Comparison of ENCODE assay signal across 30 mouse cellular contexts in the genomic region with DNA sequence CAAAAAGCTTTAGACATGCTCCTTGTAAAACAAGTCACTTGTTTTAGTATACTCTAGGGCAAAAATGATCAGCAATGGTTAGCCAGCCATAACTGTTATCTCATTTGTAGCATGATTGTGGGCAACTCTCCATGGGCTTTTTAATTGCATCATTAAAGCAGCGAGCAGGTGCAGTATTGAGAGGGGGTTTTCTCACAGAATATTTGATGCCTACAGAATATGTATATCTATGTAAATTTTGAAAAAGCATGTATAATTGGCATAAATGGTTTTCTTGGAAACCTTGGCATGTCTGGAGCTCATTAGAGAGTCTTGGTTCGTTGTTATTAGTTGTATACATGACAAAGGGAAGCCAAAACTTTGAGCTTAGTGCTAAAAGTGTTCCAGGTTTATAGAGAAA. TPM values are rescaled to one million over a fixed set of nuclear protein-coding genes. Genes with fewer than 3 reads are reported as not detected.
DNase-seq lines count a peak whose midpoint lies in the region; ATAC-seq and TF ChIP-seq lines count a peak whose summit lies in the region.
"Had no signal": no experiment of that assay in that cellular context is flagged by ENCODE, and none has a peak within 500 bp of the region (broad histone marks: within the 10 kb centered on the region; RNA-seq: fewer than 3 reads in every experiment).

No protein-coding gene starts in this region.

- H3K9ac ChIP-seq in forebrain, embryonic 14.5 days (ENCODE audit: low read length), result no peak overlapping the region
- no peak overlapping the region for H3K9ac ChIP-seq in forebrain, embryonic 11.5 days (ENCODE audit: low read length)
- no peak overlapping the region for H3K9ac ChIP-seq in midbrain, embryonic 14.5 days (replicated peaks; ENCODE audit: low read length)
- H3K9ac ChIP-seq in midbrain, embryonic 11.5 days (ENCODE audit: low read length), result no peak overlapping the region
- H3K9ac ChIP-seq in forebrain, postnatal 0 days, result no peak overlapping the region
- H3K9ac ChIP-seq: embryonic facial prominence, embryonic 13.5 days; heart, embryonic 13.5 days; intestine, embryonic 15.5 days had no signal

- no peaks in the 10 kb centered on the region for H3K9me3 ChIP-seq in forebrain, embryonic 14.5 days (replicated peaks; ENCODE audit: control insufficient read depth, low read length)
- no peaks in the 10 kb centered on the region for H3K9me3 ChIP-seq in forebrain, embryonic 11.5 days (ENCODE audit: control insufficient read depth, low read length)
- no peaks in the 10 kb centered on the region for H3K9me3 ChIP-seq in midbrain, embryonic 14.5 days (ENCODE audit: control insufficient read depth, low read length)
- no peaks in the 10 kb centered on the region for H3K9me3 ChIP-seq in midbrain, embryonic 11.5 days (ENCODE audit: control insufficient read depth, low read length)
- H3K9me3 ChIP-seq in forebrain, postnatal 0 days (ENCODE audit: low read length), result no peaks in the 10 kb centered on the region
- H3K9me3 ChIP-seq: embryonic facial prominence, embryonic 10.5 days; embryonic facial prominence, embryonic 13.5 days; G1E; heart, embryonic 13.5 days; intestine, embryonic 15.5 days had no signal

- no peak overlapping the region for H3K4me3 ChIP-seq in forebrain, embryonic 14.5 days (ENCODE audit: low read depth, low read length)
- H3K4me3 ChIP-seq in forebrain, embryonic 11.5 days (ENCODE audit: low read depth, low read length), result no peak overlapping the region
- no peak overlapping the region for H3K4me3 ChIP-seq in midbrain, embryonic 14.5 days (replicated peaks; ENCODE audit: low read depth, low read length)
- no peak overlapping the region for H3K4me3 ChIP-seq in midbrain, embryonic 11.5 days (ENCODE audit: low read depth, low read length)
- no peak overlapping the region for H3K4me3 ChIP-seq in forebrain, postnatal 0 days (ENCODE audit: low read depth, low read length)
- H3K4me3 ChIP-seq: embryonic facial prominence, embryonic 10.5 days; embryonic facial prominence, embryonic 13.5 days; erythroblast, embryonic 14.5 days; gastrocnemius, adult 2 months; heart, embryonic 13.5 days; intestine, embryonic 15.5 days had no signal

- H3K4me2 ChIP-seq in forebrain, embryonic 14.5 days (ENCODE audit: low read length), result no peak overlapping the region
- H3K4me2 ChIP-seq in forebrain, embryonic 11.5 days (ENCODE audit: low read depth, low read length, severe bottlenecking), result no peak overlapping the region
- no peak overlapping the region for H3K4me2 ChIP-seq in midbrain, embryonic 14.5 days (ENCODE audit: low read length)
- H3K4me2 ChIP-seq in midbrain, embryonic 11.5 days, result no peak overlapping the region
- H3K4me2 ChIP-seq in forebrain, postnatal 0 days (ENCODE audit: low read depth), result no peak overlapping the region
- H3K4me2 ChIP-seq: embryonic facial prominence, embryonic 13.5 days; heart, embryonic 13.5 days; intestine, embryonic 15.5 days had no signal

- peak; percentile 60; the same call in 1 of the 2 replicates for ATAC-seq in forebrain, embryonic 14.5 days
- no peak for ATAC-seq in forebrain, embryonic 11.5 days (replicated peaks; ENCODE audit: low FRiP score)
- ATAC-seq in midbrain, embryonic 14.5 days (ENCODE audit: low FRiP score, low TSS enrichment), result no peak
- ATAC-seq in midbrain, embryonic 11.5 days (ENCODE audit: low FRiP score), result no peak
- ATAC-seq in forebrain, postnatal 0 days, result peak; percentile 61
- ATAC-seq: hindbrain, embryonic 16.5 days; intestine, embryonic 15.5 days; Patski had no signal

- H3K36me3 ChIP-seq in forebrain, embryonic 14.5 days (ENCODE audit: control insufficient read depth, insufficient read depth, low read length), result no peaks in the 10 kb centered on the region
- H3K36me3 ChIP-seq in forebrain, embryonic 11.5 days (ENCODE audit: control insufficient read depth, insufficient read depth, low read length), result no peaks in the 10 kb centered on the region
- H3K36me3 ChIP-seq in midbrain, embryonic 14.5 days (ENCODE audit: control insufficient read depth, insufficient read depth, low read length), result no peaks in the 10 kb centered on the region
- no peaks in the 10 kb centered on the region for H3K36me3 ChIP-seq in midbrain, embryonic 11.5 days (ENCODE audit: control insufficient read depth, insufficient read depth, low read length)
- H3K36me3 ChIP-seq in forebrain, postnatal 0 days (ENCODE audit: insufficient read depth), result no peaks in the 10 kb centered on the region
- H3K36me3 ChIP-seq: embryonic facial prominence, embryonic 10.5 days; embryonic facial prominence, embryonic 13.5 days; G1E; heart, embryonic 13.5 days; intestine, embryonic 15.5 days had no signal

- no peaks in the 10 kb centered on the region for H3K4me1 ChIP-seq in forebrain, embryonic 14.5 days (ENCODE audit: control insufficient read depth, insufficient read depth, low read length)
- H3K4me1 ChIP-seq in forebrain, embryonic 11.5 days (replicated peaks; ENCODE audit: control insufficient read depth, insufficient read depth, low read length), result no peaks in the 10 kb centered on the region
- no peaks in the 10 kb centered on the region for H3K4me1 ChIP-seq in midbrain, embryonic 14.5 days (ENCODE audit: control insufficient read depth, insufficient read depth, low read length)
- no peaks in the 10 kb centered on the region for H3K4me1 ChIP-seq in midbrain, embryonic 11.5 days (ENCODE audit: control insufficient read depth, insufficient read depth, low read length)
- H3K4me1 ChIP-seq in forebrain, postnatal 0 days (ENCODE audit: insufficient read depth), result no peaks in the 10 kb centered on the region
- H3K4me1 ChIP-seq: embryonic facial prominence, embryonic 10.5 days; embryonic facial prominence, embryonic 13.5 days; heart, embryonic 13.5 days; intestine, embryonic 15.5 days had no signal

- 55% methylated on average over 2 of the region's 2 CpGs for WGBS in forebrain, embryonic 14.5 days
- 75% methylated on average over 2 of the region's 2 CpGs for WGBS in forebrain, embryonic 11.5 days
- WGBS in midbrain, embryonic 14.5 days, result 53% methylated on average over 2 of the region's 2 CpGs
- 78% methylated on average over 2 of the region's 2 CpGs for WGBS in midbrain, embryonic 11.5 days
- 41% methylated on average over 2 of the region's 2 CpGs for WGBS in forebrain, postnatal 0 days

- peak; percentile 33 for DNase-seq in forebrain, embryonic 14.5 days (ENCODE audit: low spot score)
- DNase-seq in forebrain, embryonic 11.5 days (ENCODE audit: low spot score), result no peak
- peak; percentile 4 for DNase-seq in midbrain, embryonic 14.5 days
- no peak for DNase-seq in midbrain, embryonic 11.5 days (ENCODE audit: low spot score, missing footprints)
- peak; percentile 36 for DNase-seq in forebrain, postnatal 0 days
- DNase-seq in lung, postnatal 25 days (ENCODE audit: low spot score), result no peak
- DNase-seq: adrenal gland, postnatal 10 days; adrenal gland, postnatal 36 days; B cell, adult 2 months; cerebellum, adult 11-12 months; cerebellum, adult 8-10 months; cerebellum, postnatal 10 days; cerebellum, postnatal 36 days; embryo, embryonic 11 days; gastrocnemius, adult 2 months; gastrocnemius, postnatal 14 days; heart, adult 18-20 months; heart, postnatal 14 days; heart, postnatal 4 days; kidney, adult 11 months; kidney, adult 8-10 months had no signal

- no peak overlapping the region for H3K27ac ChIP-seq in forebrain, embryonic 14.5 days (ENCODE audit: low read depth, low read length)
- H3K27ac ChIP-seq in forebrain, embryonic 11.5 days (ENCODE audit: low read depth, low read length), result no peak overlapping the region
- H3K27ac ChIP-seq in midbrain, embryonic 14.5 days (replicated peaks; ENCODE audit: low read depth, low read length), result no peak overlapping the region
- H3K27ac ChIP-seq in midbrain, embryonic 11.5 days (ENCODE audit: low read depth, low read length), result no peak overlapping the region
- no peak overlapping the region for H3K27ac ChIP-seq in forebrain, postnatal 0 days (ENCODE audit: low read depth, low read length)
- H3K27ac ChIP-seq: embryonic facial prominence, embryonic 10.5 days; embryonic facial prominence, embryonic 13.5 days; gastrocnemius, adult 2 months; heart, embryonic 13.5 days; intestine, embryonic 15.5 days had no signal

- H3K27me3 ChIP-seq in forebrain, embryonic 14.5 days (replicated peaks; ENCODE audit: control insufficient read depth, insufficient read depth, low read length), result no peaks in the 10 kb centered on the region
- no peaks in the 10 kb centered on the region for H3K27me3 ChIP-seq in forebrain, embryonic 11.5 days (ENCODE audit: control insufficient read depth, insufficient read depth, low read length)
- H3K27me3 ChIP-seq in midbrain, embryonic 14.5 days (ENCODE audit: control insufficient read depth, insufficient read depth, low read length), result no peaks in the 10 kb centered on the region; the same call in 1 of the 2 replicates
- no peaks in the 10 kb centered on the region for H3K27me3 ChIP-seq in midbrain, embryonic 11.5 days (ENCODE audit: control insufficient read depth, insufficient read depth, low read length)
- H3K27me3 ChIP-seq in forebrain, postnatal 0 days (ENCODE audit: insufficient read depth, low read length), result no peaks in the 10 kb centered on the region
- H3K27me3 ChIP-seq: CH12.LX; embryonic facial prominence, embryonic 13.5 days; heart, embryonic 13.5 days; intestine, embryonic 15.5 days had no signal

- no peak for TF ChIP-seq CTCF in forebrain, postnatal 0 days (IDR thresholded peaks at IDR 0.05; ENCODE audit: low read depth)

RNA-seq across cellular contexts. Expression of a gene that starts 51.4 kb away (rescaled TPM):
- polyA plus RNA-seq in forebrain, embryonic 14.5 days (2014; fragmentation: Nextera tagmentation; extraction: Ambion mirVana), result 9.0 and 9.6 TPM in 2 replicates
- polyA plus RNA-seq in forebrain, embryonic 11.5 days (2014; fragmentation: Nextera tagmentation; extraction: Ambion mirVana), result 21.4 and 25.9 TPM in 2 replicates
- 4.1 and 7.1 TPM in 2 replicates for polyA plus RNA-seq in midbrain, embryonic 14.5 days (2014; fragmentation: Nextera tagmentation; extraction: Ambion mirVana)
- polyA plus RNA-seq in midbrain, embryonic 11.5 days (2014; fragmentation: Nextera tagmentation; extraction: Ambion mirVana), result 19.2 and 22.8 TPM in 2 replicates
- 11.5 and 13.5 TPM in 2 replicates for total RNA-seq in forebrain, postnatal 0 days (2014; rRNA removed)
- 8.6 and 11.7 TPM in 2 replicates for polyA plus RNA-seq in forebrain, postnatal 0 days (2015; fragmentation: Nextera tagmentation; extraction: Ambion mirVana)

Comparison
In these comparisons a context has a peak if more than half of its experiments do, and no peak if none do; other contexts are left out.
1. ATAC-seq: peak in forebrain, embryonic 14.5 days (single experiment) and forebrain, postnatal 0 days (single experiment); none in forebrain, embryonic 11.5 days (single experiment), midbrain, embryonic 14.5 days (single experiment) and midbrain, embryonic 11.5 days (single experiment).
2. DNase-seq: peak in forebrain, embryonic 14.5 days (single experiment), midbrain, embryonic 14.5 days (single experiment) and forebrain, postnatal 0 days (single experiment); none in forebrain, embryonic 11.5 days (single experiment), midbrain, embryonic 11.5 days (single experiment) and lung, postnatal 25 days (single experiment).